Mouse (Mus musculus): ENCODE measurements at regions not wholly inside any gene's neighbourhood (a gene's known extent, or its start where the extent isn't known, plus 50 kb on each side); places are given as distances from the start of the nearest gene placed in this dataset.

- TF ChIP-seq CTCF (IDR thresholded peaks at IDR 0.05; ENCODE audit: extremely low read depth, insufficient read depth, insufficient read length, insufficient replicate concordance) (peak; percentile 11; the same call in 1 of the 2 replicates), POLR2A (IDR thresholded peaks at IDR 0.05; ENCODE audit: low read depth, low read length) (no peak)
These were observed 231.6 kb upstream of the Jmjd1c start for GRCm38 (mm10) chr10:66864161-66864862.
